Mouse (Mus musculus) urinary bladder, postnatal 14 days (tissue): ENCODE results near the gene Acaca.

ENCODE experiments used
- DNase-seq: peaks from one replicate; pipeline ENCODE4 v3.0.0; 2021; ENCODE audit warnings: low spot score

Gene Acaca

DNA sequence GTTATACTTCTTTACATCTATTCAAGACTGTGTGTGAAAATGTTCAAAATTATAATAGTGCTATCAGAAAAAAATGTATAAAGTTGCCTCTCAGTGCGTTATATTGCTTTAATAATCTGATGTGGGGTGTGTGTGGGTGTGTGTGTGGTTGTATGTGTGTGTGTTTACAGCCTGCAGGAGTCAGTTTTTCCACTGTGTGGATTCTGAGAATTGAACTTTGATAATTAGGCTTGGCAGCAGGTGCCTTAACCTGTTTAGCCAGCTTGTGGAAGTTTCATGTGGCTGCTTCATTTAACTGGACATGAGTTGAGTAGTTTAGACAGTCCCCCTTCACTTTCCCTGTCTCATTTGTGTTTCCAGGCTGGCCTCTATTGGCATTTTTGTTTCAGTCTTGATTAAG is 117.9 kb downstream of the Acaca start:
- no peak for DNase-seq

GRCm38 (mm10) chr11:84251170-84251569 is 121.7 kb downstream of the Acaca start:
- DNase-seq, result no peak

DNA sequence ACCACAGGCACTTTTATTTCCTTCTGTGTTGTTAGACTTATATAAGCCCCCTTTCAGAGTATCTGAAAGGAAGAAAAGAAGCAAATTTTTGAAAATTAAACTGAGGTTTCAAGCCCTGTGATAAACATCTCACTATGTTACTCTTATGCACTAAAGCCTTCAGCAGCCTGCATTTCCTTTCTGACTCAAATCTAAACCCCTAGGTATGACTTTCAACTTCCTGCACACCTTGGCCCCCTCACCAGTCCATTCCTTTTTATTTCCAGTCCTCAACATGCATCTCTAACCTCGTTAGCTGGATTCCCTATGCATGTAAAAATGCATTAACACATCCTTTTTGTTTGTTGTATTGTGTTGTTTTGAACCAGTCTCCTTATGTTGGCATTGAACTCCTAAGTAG is 123.0 kb downstream of the Acaca start:
- no peak for DNase-seq

- no peak for DNase-seq
These were observed 126.4 kb downstream of the Acaca start for GRCm38 (mm10) chr11:84255879-84256278.

- no peak for DNase-seq
These were observed 128.7 kb downstream of the Acaca start for GRCm38 (mm10) chr11:84258053-84258710.

DNA sequence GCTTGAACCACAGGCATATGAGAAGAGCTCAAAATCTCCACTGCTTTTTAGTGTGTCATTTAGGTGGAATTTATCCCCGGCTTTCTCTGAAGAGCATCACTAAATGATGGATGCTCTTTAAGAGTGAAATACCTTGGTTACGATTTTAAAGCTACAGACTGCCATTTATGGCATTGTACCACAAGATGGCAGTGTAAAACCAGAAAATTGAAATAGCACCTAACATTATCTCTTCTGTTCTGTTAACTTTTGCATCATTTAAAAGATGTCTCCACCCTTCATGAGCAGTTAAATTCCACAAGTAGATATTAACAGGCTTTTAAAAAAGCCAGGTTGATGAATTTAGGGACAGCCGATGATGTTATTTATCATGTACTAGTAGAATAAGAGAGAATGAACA is 135.0 kb downstream of the Acaca start:
- DNase-seq, result no peak

DNA sequence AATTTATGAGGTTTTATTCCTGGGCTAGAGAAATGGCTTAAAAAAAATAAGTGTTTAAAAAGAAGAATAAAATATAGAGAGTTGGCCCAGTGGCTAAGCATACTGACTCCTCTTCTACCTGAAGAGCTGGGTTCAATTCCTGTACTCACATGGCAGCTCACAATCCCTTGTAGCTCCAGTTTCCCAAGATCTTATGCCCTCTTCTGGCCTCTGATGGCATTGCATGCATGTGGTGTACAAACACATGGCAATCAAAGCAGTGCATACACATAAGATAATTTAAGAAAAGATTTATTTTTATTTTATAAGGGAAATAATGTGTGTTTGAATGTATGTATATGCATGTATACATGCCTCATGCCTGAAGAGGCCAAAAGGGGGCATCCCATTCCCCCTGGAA is 138.6 kb downstream of the Acaca start:
- no peak for DNase-seq

DNA sequence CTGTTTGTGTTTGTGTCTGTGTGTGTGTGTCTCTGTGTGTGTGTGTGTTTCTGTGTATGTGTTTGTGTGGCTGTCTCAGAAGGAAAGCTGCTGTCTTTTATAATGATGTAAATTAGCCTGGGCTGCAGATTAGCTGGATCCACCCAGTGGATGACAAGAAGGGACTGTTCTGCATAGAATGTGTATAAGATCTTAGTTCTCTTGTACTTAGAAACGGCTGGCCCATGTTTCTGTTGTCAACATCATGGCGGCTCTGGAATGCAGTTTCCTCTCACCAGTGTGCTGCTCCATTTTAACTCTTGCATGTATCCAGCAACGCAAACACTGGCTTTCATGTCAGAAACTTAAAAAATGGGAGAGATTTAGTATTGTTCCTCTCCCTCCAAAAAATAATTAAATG is 141.0 kb downstream of the Acaca start:
- no peak for DNase-seq

GRCm38 (mm10) chr11:84271948-84272347 is 142.5 kb downstream of the Acaca start:
- DNase-seq, result no peak

DNA sequence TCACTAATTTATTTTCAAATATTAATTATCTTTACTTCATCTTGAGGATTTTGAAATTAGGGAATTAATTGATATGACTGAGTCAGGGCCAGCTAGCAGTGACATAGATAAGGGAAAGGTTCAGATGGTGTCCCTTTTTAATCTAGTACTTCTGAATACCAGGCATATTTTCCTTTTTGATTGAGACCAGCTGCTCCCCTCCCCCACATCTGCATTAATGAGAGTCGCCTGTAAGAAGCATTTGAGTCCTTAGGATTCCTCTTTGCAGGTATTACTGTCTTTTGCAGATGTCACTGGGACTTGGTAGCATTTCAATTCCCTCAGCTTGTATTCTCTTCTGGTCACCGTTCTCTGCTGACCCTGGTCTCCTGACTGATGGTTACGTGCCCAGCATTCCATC is 143.1 kb downstream of the Acaca start:
- DNase-seq, result no peak

DNA sequence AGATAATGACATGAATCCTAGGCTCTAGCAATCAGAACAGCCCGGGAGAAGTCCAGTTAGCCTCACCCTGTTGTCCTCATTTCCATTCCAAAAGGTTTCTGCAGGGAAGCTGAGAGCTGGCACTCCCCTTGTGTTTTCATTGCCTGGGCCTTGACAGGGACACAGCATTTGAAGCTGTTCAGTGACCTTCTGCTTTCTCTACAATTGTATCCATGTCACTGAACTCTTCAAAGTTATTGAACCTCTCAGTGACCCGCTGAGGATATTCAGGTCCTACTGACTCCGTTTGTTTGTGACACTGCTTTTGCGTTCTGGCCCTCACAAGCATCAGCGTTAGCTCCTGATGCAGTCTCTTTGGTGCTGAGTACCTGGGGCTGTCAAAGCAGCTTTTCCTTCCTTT is 147.5 kb downstream of the Acaca start:
- DNase-seq, result no peak

- no peak for DNase-seq
These were observed 151.8 kb downstream of the Acaca start for GRCm38 (mm10) chr11:84281280-84281679.

- no peak for DNase-seq
These were observed 153.7 kb downstream of the Acaca start for GRCm38 (mm10) chr11:84282944-84283703.

DNA sequence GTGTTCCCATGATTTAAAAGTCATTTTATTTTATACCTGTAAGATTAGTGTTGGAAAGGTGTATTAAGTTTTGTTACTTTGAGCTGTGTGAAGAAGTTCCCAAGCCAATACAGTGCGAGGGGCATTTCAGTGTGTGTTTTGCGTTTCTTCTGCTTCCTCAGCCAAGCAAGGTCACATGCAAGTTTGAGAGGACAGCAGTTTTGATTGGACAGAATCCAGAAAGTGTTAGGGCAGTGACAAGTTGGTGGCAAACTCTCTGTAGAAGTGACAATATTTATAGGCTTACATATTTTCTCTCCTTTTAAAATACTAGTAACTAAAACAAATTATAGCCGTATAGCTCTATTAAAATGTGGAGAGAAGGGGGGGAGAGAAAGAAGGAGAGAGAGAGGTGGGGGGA is 161.3 kb downstream of the Acaca start:
- DNase-seq, result no peak

GRCm38 (mm10) chr11:84292532-84292931 is 163.1 kb downstream of the Acaca start:
- no peak for DNase-seq

- no peak for DNase-seq
These were observed 163.8 kb downstream of the Acaca start for GRCm38 (mm10) chr11:84293288-84293687.

DNA sequence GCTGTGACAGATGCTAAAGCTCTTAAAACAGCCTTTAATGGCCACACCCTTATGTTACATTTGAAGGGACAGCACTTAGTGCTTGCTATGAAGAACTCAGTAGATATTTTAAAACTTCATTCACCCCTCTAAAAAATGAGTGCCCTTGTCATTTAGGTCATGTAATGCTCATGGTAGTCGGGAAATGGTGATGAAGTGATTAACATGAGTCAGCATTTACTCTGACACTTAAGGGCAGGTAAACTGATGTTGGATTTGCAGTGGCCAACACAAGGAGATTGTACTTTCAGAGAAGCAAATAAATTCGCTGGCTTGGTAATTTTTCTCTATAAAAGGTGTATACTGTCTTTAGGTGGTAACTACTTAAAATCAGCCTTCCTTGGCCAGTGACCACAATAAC is 166.9 kb downstream of the Acaca start:
- no peak for DNase-seq

- DNase-seq, result no peak
These were observed 176.0 kb downstream of the Acaca start for GRCm38 (mm10) chr11:84305474-84305873.

- DNase-seq, result no peak
These were observed 176.8 kb downstream of the Acaca start for GRCm38 (mm10) chr11:84306158-84306742.

- DNase-seq, result peak; percentile 18
These were observed 194.7 kb downstream of the Acaca start for GRCm38 (mm10) chr11:84324032-84324752.

DNA sequence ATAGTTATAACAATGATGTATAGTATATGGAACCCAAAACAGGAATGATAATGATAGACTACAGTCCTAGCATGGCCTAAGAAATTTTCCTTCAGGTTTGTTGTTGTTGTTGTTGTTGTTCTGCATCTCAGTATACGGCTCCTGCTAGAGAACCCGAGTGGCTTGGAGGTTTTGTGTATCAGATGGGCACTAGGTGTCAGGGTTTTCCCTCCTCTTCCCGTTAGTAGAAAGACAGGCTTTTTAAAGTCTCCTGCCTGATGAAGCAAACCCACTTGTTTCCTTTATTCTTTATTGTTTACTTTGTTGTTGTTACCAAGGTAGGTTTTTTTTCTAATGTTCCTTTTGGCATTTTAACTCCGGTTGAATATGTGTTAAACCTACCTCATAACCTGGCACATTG is 197.6 kb downstream of the Acaca start:
- no peak for DNase-seq

GRCm38 (mm10) chr11:84332384-84332783 is 202.9 kb downstream of the Acaca start:
- no peak for DNase-seq

DNA sequence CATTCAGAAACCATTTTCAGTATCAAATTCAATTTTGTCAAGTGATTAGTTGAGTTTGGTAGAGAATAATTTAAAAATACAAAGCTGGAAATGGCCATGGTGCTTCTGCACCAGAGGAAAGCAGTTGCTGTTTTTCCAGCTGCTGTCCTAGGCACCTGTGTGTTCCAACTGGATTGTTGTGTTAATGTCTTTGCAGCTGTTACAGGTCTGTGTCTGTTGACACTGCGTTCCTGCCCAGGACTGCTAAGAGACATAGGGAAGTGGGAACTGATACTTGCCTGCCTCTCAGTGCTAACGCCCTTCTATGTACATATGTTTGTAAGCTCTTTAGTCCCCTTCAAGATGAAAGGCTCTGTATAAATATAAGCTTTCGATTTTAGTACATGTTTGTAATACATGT is 203.4 kb downstream of the Acaca start:
- DNase-seq, result no peak
